In genomic region chr8:70302358-70302890, GRCm38 (mm10) we compare ENCODE assay signal across 8 mouse cellular contexts. TPM values are rescaled to one million over a fixed set of nuclear protein-coding genes. Genes with fewer than 3 reads are reported as not detected.
A peak's percentile ranks its signal among the peaks of the same experiment; 100 is the strongest.
DNase-seq lines count a peak whose midpoint lies in the region; ATAC-seq and TF ChIP-seq lines count a peak whose summit lies in the region.

Gene Ddx49, minus strand, starts transcription at chr8:70302489.
Gene Cope, plus strand, starts transcription at chr8:70302518.

- H3K4me3 ChIP-seq in hindbrain, embryonic 10.5 days: peak within 1 kb of the TSS; percentile 88
- peak within 1 kb of the TSS; percentile 89 for H3K4me3 ChIP-seq in lung, postnatal 0 days (ENCODE audit: low read depth, low read length)

- H3K27me3 ChIP-seq in hindbrain, embryonic 10.5 days (ENCODE audit: insufficient read depth, poor library complexity, severe bottlenecking): no peaks in the 10 kb centered on the region
- no peaks in the 10 kb centered on the region for H3K27me3 ChIP-seq in lung, postnatal 0 days (replicated peaks; ENCODE audit: insufficient read depth, low read length)

- peak; percentile 93 for DNase-seq in MN1 (ENCODE audit: low spot score)
- DNase-seq in cerebellum, adult 9-10 months: peak; percentile 94
- peak; percentile 96 for DNase-seq in hindbrain, embryonic 10.5 days (ENCODE audit: low spot score)
- peak; percentile 94 for DNase-seq in layer of hippocampus, adult 9-11 months
- peak; percentile 95 for DNase-seq in lung, postnatal 0 days (ENCODE audit: low spot score)
- peak; percentile 91 for DNase-seq in ovary, postnatal 14 days (ENCODE audit: low spot score)
- DNase-seq in thymus, postnatal 14 days: peak; percentile 93

- peak; percentile 93 for ATAC-seq in frontal cortex, adult (ENCODE audit: low TSS enrichment)
- peak; percentile 95 for ATAC-seq in lung, postnatal 0 days

- peak within 1 kb of the TSS; percentile 90 for H3K27ac ChIP-seq in hindbrain, embryonic 10.5 days
- H3K27ac ChIP-seq in lung, postnatal 0 days (ENCODE audit: low read length): peak within 1 kb of the TSS; percentile 77

- H3K9me3 ChIP-seq in hindbrain, embryonic 10.5 days: no peaks in the 10 kb centered on the region
- no peaks in the 10 kb centered on the region for H3K9me3 ChIP-seq in lung, postnatal 0 days (ENCODE audit: low read length)

- WGBS in hindbrain, embryonic 10.5 days: under 1% methylated on average over 40 of the region's 40 CpGs
- under 1% methylated on average over 40 of the region's 40 CpGs for WGBS in lung, postnatal 0 days

- no peak for TF ChIP-seq CTCF in lung, postnatal 0 days (IDR thresholded peaks at IDR 0.05)

- H3K36me3 ChIP-seq in hindbrain, embryonic 10.5 days: peaks cover 64% of the 10 kb centered on the region
- H3K36me3 ChIP-seq in lung, postnatal 0 days (ENCODE audit: insufficient read depth, low read length): peaks cover 24% of the 10 kb centered on the region

- peak within 1 kb of the TSS; percentile 83 for H3K4me2 ChIP-seq in lung, postnatal 0 days (replicated peaks; ENCODE audit: low read depth, low read length)

- H3K9ac ChIP-seq in lung, postnatal 0 days (replicated peaks; ENCODE audit: low read depth): peak within 1 kb of the TSS; percentile 77

- H3K4me1 ChIP-seq in hindbrain, embryonic 10.5 days (replicated peaks): peaks cover 28% of the 10 kb centered on the region
- peaks cover 10% of the 10 kb centered on the region; the same call in 1 of the 2 replicates for H3K4me1 ChIP-seq in lung, postnatal 0 days (ENCODE audit: insufficient read depth, low read depth, low read length)

- 0 out of 2 replicates have a peak, but pooled peaks have one; percentile 8 for TF ChIP-seq EP300 in lung, postnatal 0 days (IDR thresholded peaks at IDR 0.05)

RNA-seq across cellular contexts. Expression of gene Ddx49, which starts in this region (rescaled TPM):
- polyA plus RNA-seq in hindbrain, embryonic 10.5 days (2016; fragmentation: Nextera tagmentation; extraction: Ambion mirVana): 54.4 and 54.8 TPM in 2 replicates
- 29.9 and 32.5 TPM in 2 replicates for polyA plus RNA-seq in lung, postnatal 0 days (2015; fragmentation: Nextera tagmentation; extraction: Ambion mirVana)

RNA-seq across cellular contexts. Expression of gene Cope, which starts in this region (rescaled TPM):
- 324 and 329 TPM in 2 replicates for polyA plus RNA-seq in hindbrain, embryonic 10.5 days (2016; fragmentation: Nextera tagmentation; extraction: Ambion mirVana)
- polyA plus RNA-seq in lung, postnatal 0 days (2015; fragmentation: Nextera tagmentation; extraction: Ambion mirVana): 266 and 297 TPM in 2 replicates

Comparison
In these comparisons a context has a peak if more than half of its experiments do, and no peak if none do; other contexts are left out.
1. Peak in every context shown above with its lines: DNase-seq, ATAC-seq, H3K4me3 ChIP-seq and H3K27ac ChIP-seq.